ENCODE assay signal across 11 mouse cellular contexts in genomic region chr15:78062467-78062866, GRCm38 (mm10). TPM values are rescaled to one million over a fixed set of nuclear protein-coding genes. Genes with fewer than 3 reads are reported as not detected.
DNase-seq lines count a peak whose midpoint lies in the region.
"Had no signal": no experiment of that assay in that cellular context is flagged by ENCODE, and none has a peak within 500 bp of the region (broad histone marks: within the 10 kb centered on the region; RNA-seq: fewer than 3 reads in every experiment).

No protein-coding gene starts in this region.

- DNase-seq in cerebellum, adult 11-12 months, result peak; percentile 59
- DNase-seq in cerebellum, adult 9-10 months, result no peak
- peak; percentile 30 for DNase-seq in layer of hippocampus, adult 9-11 months
- no peak for DNase-seq in layer of hippocampus, adult 8-10 months (ENCODE audit: low spot score in 2 of 2)
- peak; percentile 50 for DNase-seq in left cerebral cortex, adult 11 months (ENCODE audit: low spot score)
- peak; percentile 57 for DNase-seq in right cerebral cortex, postnatal 25 days
- DNase-seq in neural tube, embryonic 10.5 days (ENCODE audit: extremely low spot score, low spot score), result no peak
- no peak for DNase-seq in layer of hippocampus, postnatal 36 days
- DNase-seq: gastrocnemius, adult 2 months had no signal

RNA-seq across cellular contexts. Expression of gene Cacng2, which starts 57.4 kb away (rescaled TPM):
- 10 to 100 TPM; 30.6 to 36.9 (median 33.2) TPM for total RNA-seq in layer of hippocampus, adult 8-10 months (2022)
- 10 to 100 TPM; 36.1 to 37.5 TPM for total RNA-seq in layer of hippocampus, postnatal 36 days (2021)
- total RNA-seq: gastrocnemius, adult 2 months; granulocyte monocyte progenitor cell, adult 5-6 weeks; megakaryocyte, adult 5-6 weeks had no signal

Comparison
In these comparisons a context has a peak if more than half of its experiments do, and no peak if none do; other contexts are left out.
1. DNase-seq: peak in cerebellum, adult 11-12 months (single experiment), layer of hippocampus, adult 9-11 months (single experiment), left cerebral cortex, adult 11 months (single experiment) and right cerebral cortex, postnatal 25 days (single experiment); none in cerebellum, adult 9-10 months (single experiment), layer of hippocampus, adult 8-10 months (0 of 2), neural tube, embryonic 10.5 days (single experiment) and layer of hippocampus, postnatal 36 days (0 of 2).